Mouse (Mus musculus) embryonic facial prominence, embryonic 13.5 days (tissue): ENCODE data around the gene CN725425. TPM values are rescaled to one million over a fixed set of nuclear protein-coding genes. Genes with fewer than 3 reads are reported as not detected.

Experiments
- ATAC-seq: fragments of 200-750 bp; cut with Nextera tagmentation; 2 replicates; pipeline ENCODE4 v1.8.0; 2017; ENCODE audit warnings: low read depth; ENCODE audit not compliant: insufficient number of reproducible peaks, insufficient read depth, low FRiP score, low TSS enrichment
- H3K27ac ChIP-seq: fragments of 300-500 bp; sonication (generic); 2 replicates; pipeline ENCODE4 v1.5.1; 2015; ENCODE audit warnings: moderate library complexity, mild to moderate bottlenecking, inconsistent platforms
- H3K27me3 ChIP-seq: fragments of 300-500 bp; sonication (generic); 2 replicates; pipeline ENCODE4 v1.6.1; 2015; ENCODE audit warnings: mild to moderate bottlenecking, inconsistent platforms
- H3K36me3 ChIP-seq: fragments of 300-500 bp; sonication (generic); 2 replicates; pipeline ENCODE4 v1.6.1; 2015; ENCODE audit warnings: mild to moderate bottlenecking, inconsistent platforms
- H3K4me1 ChIP-seq: fragments of 300-500 bp; sonication (generic); 2 replicates; pipeline ENCODE4 v1.6.1; 2015; ENCODE audit warnings: inconsistent platforms
- H3K4me2 ChIP-seq: fragments of 300-500 bp; sonication (generic); 2 replicates; pipeline ENCODE4 v1.6.1; 2015; ENCODE audit warnings: moderate library complexity, mild to moderate bottlenecking, inconsistent platforms
- H3K4me3 ChIP-seq: fragments of 300-500 bp; sonication (generic); 2 replicates; pipeline ENCODE4 v1.5.1; 2015; ENCODE audit warnings: mild to moderate bottlenecking, inconsistent platforms
- H3K9ac ChIP-seq: fragments of 300-500 bp; sonication (generic); 2 replicates; pipeline ENCODE4 v1.6.1; 2015; ENCODE audit warnings: mild to moderate bottlenecking, inconsistent platforms
- H3K9me3 ChIP-seq: fragments of 300-500 bp; sonication (generic); 2 replicates; pipeline ENCODE4 v1.6.1; 2016; ENCODE audit warnings: inconsistent platforms
- WGBS: fragments of 180-500 bp; shearing (Covaris S2); methylation state at CpG from one replicate; pipeline ENCODE4 v1.1.7; 2015; ENCODE audit warnings: mixed read lengths; 5-methylcytosine and 5-hydroxymethylcytosine counted together
- polyA plus RNA-seq: library from polyadenylated mRNA; unstranded; fragments of >200 nt; fragmentation: Nextera tagmentation; extraction: Ambion mirVana; gene quantifications from 2 replicates; pipeline ENCODE4 v1.2.1, GENCODE M21; 2015

The CN725425 gene
- polyA plus RNA-seq, 1 experiment from 2014 or later = not detected

DNA sequence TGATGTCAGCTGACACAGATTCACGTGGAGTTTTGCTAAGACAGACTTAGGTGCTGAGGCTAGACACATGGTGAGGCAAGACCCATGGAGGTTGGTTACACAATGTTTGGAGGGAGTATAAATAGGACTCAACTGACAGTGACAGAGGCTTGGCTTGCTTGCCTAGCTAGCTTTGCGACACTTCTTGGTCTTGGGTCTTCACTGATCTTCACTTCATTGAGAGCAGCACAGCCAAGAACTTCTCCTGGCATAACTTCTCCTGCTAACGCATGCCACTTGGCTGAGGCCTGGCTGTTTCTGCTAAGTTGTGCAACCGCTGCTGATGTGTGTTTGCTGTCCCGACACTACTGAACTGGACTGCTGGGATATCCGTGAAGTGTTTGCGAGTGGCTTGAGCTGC is 83.5 kb downstream of the CN725425 start:
- H3K4me2 ChIP-seq = no peak overlapping the region
- H3K9ac ChIP-seq = no peak overlapping the region
- 88% methylated on average over 7 of the region's 7 CpGs for WGBS
- H3K27ac ChIP-seq = no peak overlapping the region
- peaks cover 8% of the 10 kb centered on the region for H3K9me3 ChIP-seq
- no peak for ATAC-seq
- no peak overlapping the region for H3K4me3 ChIP-seq
- no peaks in the 10 kb centered on the region for H3K4me1 ChIP-seq
- H3K27me3 ChIP-seq = no peaks in the 10 kb centered on the region
- no peaks in the 10 kb centered on the region for H3K36me3 ChIP-seq

DNA sequence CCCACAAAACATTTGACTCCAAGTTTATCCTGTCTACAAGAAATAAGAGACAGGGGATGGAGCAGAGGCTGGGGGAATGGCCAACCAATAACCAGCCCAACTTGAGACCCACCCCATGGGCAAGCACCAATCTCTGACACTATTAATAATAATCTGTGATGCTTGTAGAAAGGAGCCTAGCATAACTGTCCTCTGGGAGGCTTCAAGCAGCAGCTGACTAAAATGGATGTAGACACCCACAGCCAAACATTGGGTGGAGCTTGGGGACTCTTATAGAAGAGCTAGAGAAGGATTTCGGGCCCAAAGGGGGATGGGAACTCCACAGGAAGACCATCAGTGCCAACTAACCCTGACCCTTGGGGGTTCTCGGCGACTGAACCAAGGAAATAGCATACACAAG is 84.1 kb downstream of the CN725425 start:
- Histone ChIP-seq H3K4me3 (no peak overlapping the region), H3K27ac (no peak overlapping the region), H3K4me2 (no peak overlapping the region), H3K27me3 (no peaks in the 10 kb centered on the region), H3K4me1 (no peaks in the 10 kb centered on the region), H3K9ac (no peak overlapping the region), H3K36me3 (no peaks in the 10 kb centered on the region), H3K9me3 (peaks cover 8% of the 10 kb centered on the region)
- ATAC-seq = no peak
- 78% methylated on average over 3 of the region's 3 CpGs for WGBS

DNA sequence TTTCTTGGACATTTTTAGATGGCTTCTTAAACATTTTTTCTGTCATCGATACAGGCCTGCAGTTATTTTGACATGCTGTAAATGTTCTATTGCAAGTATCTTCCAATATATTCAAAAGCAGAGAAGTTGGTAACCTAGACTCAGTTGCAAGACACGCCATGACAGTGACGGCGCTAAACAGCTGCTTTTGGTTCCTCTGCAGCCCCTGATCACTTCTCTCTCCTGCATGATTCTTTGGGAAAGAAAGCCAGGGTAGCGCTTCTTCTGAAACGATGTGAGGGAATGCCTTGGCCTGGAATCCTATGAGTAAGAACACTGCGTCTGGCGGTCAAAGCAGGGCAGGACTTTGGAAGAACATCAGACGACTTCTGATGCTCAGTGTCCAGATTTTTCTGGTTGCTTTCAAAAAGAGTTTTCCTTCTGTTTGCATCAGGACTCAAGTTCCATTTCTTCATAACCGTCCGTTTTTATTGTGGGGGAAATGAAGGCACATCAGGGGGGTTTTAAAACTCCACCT is 100.1 kb downstream of the CN725425 start:
- Histone ChIP-seq H3K9me3 (no peaks in the 10 kb centered on the region), H3K27ac (no peak overlapping the region), H3K36me3 (no peaks in the 10 kb centered on the region), H3K4me3 (no peak overlapping the region), H3K4me1 (no peaks in the 10 kb centered on the region), H3K9ac (no peak overlapping the region), H3K4me2 (no peak overlapping the region), H3K27me3 (no peaks in the 10 kb centered on the region)
- WGBS = 82% methylated on average over 11 of the region's 11 CpGs
- no peak for ATAC-seq

DNA sequence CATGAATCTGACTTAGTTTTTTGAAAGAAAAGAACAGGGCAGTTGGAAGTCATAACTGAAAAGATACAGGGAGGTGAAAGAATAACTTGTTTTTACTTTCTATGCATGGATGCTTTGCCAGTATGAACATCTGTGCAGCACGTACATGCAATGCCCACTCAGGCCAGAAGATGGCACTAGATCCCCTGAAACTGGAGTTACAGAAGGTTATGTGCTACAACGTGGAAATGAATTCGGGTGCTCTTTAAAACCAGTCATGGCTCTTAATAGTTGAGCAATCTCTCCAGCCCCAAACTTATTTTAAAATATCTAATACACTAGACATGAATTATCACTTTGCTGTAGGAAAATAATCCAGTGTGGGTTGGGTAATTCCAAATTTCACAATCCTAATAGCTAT is 102.1 kb downstream of the CN725425 start:
- Histone ChIP-seq H3K9ac (no peak overlapping the region), H3K4me2 (no peak overlapping the region), H3K27ac (no peak overlapping the region), H3K9me3 (no peaks in the 10 kb centered on the region), H3K36me3 (no peaks in the 10 kb centered on the region), H3K27me3 (no peaks in the 10 kb centered on the region), H3K4me1 (no peaks in the 10 kb centered on the region), H3K4me3 (no peak overlapping the region)
- no peak for ATAC-seq
- 11% methylated on average over 3 of the region's 3 CpGs for WGBS

DNA sequence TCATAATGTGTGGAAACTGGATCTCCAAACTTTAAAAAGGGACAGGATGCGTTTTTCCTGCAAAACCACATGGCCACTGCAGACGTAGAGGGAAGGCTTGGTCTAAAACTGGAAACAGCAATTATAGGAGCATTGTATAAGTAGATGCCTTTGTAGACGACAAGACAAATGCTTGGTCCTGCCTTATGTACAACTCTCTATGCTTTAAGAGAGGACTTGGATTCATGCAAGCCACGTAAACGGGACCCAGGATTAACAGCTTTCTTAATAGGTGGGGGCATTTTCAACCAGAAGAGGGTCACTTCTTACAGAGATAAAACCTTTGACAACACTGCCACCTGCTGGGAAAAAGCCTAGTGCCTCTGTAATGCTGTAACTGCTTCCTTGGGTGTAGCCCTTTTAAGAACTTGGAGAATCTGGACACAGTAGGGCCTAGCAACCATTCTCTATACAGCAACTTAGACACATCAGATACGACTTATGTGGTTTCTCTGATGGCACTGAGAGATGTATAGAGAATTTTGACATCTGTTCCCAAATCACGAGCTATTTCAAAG is 105.1 kb downstream of the CN725425 start:
- Histone ChIP-seq H3K9ac (no peak overlapping the region), H3K27me3 (no peaks in the 10 kb centered on the region), H3K9me3 (no peaks in the 10 kb centered on the region), H3K36me3 (no peaks in the 10 kb centered on the region), H3K4me2 (no peak overlapping the region), H3K27ac (no peak overlapping the region), H3K4me3 (no peak overlapping the region), H3K4me1 (peaks cover 7% of the 10 kb centered on the region; the same call in 1 of the 2 replicates)
- no peak for ATAC-seq
- 46% methylated on average over 7 of the region's 7 CpGs for WGBS

Other genes with a start within 250 kb of the CN725425 start
- 7.9 and 8.9 TPM in 2 replicates for gene Kif21a, start 149.5 kb upstream of the CN725425 start, polyA plus RNA-seq
- 2.4 and 4.4 TPM in 2 replicates for gene Abcd2, start 7.7 kb upstream of the CN725425 start, polyA plus RNA-seq